Mouse (Mus musculus) monocyte, adult 5-6 weeks (primary cell): ENCODE results near the gene Tpst2. TPM values are rescaled to one million over a fixed set of nuclear protein-coding genes. Genes with fewer than 3 reads are reported as not detected.

Source experiments
- ATAC-seq: fragments of 153-309, 156-312 bp; replicated peaks from 2 replicates; pipeline ENCODE4 v1.8.0; 2017; ENCODE audit warnings: mild to moderate bottlenecking; ENCODE audit not compliant: low TSS enrichment, insufficient number of reproducible peaks, severe bottlenecking, poor library complexity, low FRiP score
- total RNA-seq: library from RNA; stranded (forward); fragments of 200-1000, 200-491, 200-594 nt; gene quantifications from 3 replicates; pipeline ENCODE4 v1.2.3, GENCODE M21; 2017

Tpst2 gene
- total RNA-seq: 60.8 to 104 TPM (median 99.4 TPM) in 3 replicates

DNA sequence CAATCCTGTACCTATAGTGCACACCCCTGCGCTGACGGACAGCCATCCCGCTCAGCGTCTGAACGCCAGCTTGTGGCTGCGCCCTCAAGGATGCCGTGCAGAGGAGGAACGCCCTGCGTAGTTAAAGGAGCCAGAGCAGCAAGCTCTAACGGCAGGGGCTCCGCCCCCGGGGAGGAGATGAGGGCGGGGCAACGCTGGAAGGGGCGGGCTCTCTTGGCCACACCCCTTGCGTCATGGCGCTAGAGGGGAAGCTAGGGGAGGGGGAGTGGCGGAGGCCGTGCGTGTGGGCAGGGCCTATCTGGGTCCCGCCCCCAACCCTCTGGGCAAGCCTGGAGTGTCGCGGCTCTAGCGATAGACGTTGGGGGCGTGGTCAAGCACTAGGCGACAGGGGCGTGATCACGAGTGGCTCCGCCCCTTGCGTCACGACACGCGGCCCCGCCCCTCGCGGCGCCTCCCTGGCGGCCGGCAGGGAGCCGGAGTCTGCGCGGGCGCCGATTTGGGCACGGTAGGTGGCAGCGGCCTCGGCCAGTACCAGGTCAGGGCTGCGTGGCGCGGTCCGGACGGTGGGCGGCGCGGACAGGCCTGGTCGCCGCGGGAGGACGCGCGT, at the start of gene Tpst2:
Gene Tpst2, plus strand, starts transcription at position 425 of the 607 bp plus-strand sequence.
- ATAC-seq: peak; percentile 82

DNA sequence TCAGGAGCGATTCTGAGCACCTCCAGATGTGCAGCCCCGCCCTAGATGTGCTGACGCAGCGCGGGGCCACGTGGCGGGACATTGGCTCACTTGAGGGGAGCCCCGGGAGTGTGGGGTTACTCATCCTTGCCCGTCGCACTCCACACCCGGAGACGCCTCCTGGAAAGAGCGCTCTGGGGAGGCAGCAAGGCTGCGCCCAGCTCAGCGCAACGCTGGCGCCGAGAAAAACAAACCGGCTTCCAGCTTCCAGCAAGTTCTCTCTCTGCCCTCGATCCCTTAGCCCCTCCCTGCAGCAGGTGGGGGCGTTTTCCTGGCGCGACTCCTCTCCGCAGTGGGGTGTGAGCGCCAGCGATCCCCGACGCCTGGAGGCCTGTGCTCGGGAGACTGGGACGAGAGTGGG, 49.1 kb upstream of the Tpst2 start:
- ATAC-seq: no peak

DNA sequence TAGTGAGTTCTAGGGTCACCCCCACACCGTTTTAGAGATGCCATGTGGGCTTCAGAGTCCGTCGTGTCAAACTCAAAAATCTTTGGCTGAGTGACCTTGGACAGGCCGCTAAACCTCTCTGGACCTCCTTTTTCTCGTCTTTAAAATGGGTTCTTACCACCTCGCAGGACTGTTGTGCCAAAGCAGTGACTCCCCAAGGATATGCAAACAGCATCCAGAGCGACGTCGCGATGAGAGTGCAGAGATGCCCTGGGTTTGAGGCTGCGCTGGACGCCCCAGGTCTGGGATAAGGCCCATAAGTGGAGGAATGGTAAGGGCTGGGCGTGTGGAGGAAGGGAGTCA, 48.6 kb upstream of the Tpst2 start:
- ATAC-seq: no peak

DNA sequence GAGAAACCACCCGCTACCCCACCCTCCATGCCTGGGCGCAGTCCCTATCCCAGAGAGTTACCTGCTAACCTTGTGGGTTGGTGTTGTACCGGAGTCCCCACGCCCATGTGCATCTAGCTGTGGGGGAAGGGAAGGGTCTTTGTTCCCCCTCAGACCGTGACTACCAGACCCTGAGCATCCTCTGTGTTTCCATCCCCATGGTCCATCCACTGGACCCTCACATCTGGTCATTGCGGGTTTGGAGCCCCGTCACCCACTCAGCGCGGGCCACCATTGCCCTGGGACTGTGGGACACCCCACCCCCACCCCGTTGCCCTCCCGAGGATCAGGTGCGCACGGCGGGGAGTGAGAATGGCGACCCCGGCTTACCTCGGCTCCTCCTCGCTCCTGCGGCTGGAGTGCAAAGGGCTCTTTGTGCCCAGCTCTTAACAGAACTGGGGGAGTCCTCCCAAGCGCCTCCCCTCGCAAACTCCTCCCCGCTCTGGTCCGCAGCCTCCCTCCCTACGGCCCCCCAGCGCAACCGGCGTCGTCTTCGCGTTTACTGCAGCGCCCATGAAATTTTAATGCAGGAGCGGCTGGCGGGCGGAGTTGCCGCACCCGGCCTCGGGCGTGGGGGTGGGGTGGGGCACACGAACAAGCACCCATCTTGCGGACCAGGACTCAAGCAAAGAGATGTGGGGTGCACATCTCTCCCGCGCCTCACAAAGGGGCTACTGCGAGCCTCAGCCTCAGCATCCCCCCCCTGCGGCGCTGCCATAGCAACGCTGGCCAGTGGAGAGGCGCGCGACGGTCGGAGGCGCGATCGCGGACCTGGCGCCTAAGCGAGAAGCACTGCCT, 48.0 kb upstream of the Tpst2 start:
- ATAC-seq: 0 out of 2 replicates have a peak, but pooled peaks have one; percentile 20

DNA sequence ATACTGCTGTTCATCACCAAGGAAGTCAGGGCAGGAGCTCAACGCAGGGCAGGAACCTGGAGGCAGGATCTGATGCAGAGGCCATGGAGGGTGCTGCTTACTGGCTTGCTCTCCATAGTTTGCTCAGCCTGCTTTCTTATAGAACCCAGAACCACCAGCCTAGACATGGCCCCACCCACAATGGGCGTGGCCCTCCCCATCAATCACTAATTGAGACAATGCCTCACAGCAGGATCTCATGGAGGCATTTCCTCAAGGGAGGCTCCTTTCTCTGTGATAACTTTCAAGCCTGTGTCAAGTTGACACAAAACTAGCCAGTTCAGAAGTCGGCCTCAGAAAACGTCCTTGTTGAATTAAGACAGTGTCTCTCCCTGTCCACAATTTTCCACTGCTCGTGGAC, 40.7 kb upstream of the Tpst2 start:
- no peak for ATAC-seq

DNA sequence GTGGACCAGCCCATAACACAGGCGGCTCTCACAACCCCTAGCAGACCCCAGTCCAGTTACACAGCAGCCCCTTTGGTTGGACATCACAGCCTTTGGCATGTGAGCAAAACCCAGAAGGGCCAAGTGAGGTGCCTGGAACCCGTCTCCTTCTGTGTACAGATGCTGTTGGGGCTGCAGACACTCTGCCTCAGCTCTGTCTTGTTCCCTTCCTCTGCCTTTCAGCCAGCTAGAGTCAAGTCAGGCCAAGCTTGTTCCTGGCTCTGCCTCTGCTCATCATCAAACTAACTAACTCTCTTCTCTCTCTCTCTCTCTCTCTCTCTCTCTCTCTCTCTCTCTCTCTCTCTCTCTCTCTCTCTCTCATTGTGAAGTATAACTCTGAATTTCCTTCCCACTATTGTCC, 39.9 kb upstream of the Tpst2 start:
- no peak for ATAC-seq

DNA sequence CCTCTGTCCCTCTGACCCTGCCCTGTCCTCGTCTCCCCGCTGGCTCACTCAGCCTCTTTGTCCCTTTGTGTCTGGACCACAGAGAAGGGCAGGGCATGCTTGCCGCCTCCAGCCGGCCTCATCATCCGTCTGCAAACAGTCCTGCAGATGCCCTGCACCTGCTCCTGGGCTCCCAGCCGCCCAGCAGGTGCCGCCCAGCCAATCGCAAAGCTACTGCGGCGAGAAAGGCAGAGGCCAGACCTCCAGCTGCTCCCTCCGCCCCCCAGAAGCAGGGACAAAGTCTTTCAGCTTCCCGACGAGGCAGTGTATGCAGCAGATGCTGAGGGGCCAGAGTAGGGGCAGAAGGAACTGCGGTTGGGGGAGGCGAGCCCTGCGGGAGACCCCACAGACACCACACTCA, 39.1 kb upstream of the Tpst2 start:
- ATAC-seq: no peak

DNA sequence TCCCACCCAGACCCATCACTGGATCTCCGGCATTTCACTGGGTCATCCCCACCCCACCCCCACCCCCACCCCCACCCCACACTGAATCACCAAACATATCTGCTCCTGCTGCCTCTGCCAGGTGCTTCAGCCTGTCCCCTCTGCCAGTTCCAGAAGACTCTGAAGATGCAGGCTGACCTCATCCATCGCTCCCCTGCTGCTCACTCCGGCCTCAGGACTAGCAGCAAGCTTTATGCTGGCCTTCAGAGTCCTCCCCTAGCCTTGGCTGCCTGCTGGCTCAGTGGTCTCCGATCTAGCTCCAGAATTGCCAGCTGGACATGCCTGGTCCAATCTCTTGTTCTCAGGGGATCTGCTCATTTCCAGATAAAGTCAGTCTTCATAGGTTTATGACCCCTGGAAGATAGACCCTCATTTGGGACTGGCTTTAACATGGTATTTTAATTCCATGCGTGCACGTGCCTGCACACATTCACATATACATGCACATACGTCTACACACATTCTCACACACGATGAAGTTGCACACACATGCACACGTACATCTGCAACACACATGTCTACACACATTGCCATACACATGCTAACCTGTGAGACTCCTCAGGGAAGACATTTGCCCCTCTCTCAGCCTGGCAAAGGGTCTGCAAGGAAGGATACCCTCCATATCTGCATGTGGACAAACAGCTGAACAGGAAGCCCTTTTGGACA, 38.5 kb upstream of the Tpst2 start:
- ATAC-seq: no peak

DNA sequence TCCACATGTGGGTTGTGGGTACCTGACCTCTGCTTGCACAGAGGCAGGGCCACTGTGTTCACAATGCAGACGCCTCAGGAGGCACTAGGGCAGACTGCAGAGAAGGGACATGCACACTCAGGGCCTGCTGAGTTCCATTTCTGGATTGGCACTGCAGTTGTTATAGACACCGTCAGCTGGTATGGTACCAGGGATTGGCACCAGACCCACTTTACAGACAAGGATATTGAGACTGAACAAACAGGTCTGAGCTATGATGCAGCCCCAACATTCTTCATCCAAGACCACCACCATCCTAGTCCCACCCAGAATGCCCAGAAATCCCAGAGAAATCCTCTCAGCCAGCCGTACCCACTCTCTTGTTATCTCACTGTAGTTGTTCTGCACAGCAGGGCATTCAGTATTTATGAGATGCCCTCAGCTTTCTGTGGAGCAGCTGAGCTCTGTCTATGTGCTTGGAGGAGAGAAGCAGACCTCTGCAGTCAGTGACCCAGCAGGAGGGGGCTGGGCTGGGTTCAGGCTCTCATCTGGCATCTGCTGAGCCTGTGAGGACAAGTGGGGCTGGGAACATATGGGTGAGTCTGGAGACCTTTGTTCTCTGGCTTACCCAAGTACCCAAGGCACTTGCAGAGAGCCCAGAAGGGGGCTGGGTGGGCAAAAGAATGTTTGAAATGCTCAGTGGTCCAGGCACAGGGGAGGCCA, 37.6 kb upstream of the Tpst2 start:
- no peak for ATAC-seq

DNA sequence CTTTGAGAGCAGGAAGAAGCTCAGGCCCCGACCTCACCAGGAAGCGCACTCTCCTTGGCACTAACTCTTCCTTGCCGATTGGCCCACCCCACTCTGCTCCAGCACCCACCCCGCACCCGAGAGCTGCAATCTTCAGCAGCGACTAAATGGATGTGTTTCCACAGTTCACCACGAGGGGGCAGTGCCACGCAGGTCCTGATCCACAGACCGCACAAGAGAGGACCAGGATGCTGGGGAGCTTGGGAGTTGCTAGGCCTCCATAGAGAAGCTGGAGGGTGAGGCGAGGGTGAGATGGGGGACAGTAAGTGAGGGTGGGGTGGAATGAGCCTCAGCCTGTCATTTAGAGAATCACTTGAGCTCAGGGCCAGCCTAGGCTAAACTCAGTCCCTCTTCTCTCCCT, 35.7 kb upstream of the Tpst2 start:
- ATAC-seq: peak; percentile 85

DNA sequence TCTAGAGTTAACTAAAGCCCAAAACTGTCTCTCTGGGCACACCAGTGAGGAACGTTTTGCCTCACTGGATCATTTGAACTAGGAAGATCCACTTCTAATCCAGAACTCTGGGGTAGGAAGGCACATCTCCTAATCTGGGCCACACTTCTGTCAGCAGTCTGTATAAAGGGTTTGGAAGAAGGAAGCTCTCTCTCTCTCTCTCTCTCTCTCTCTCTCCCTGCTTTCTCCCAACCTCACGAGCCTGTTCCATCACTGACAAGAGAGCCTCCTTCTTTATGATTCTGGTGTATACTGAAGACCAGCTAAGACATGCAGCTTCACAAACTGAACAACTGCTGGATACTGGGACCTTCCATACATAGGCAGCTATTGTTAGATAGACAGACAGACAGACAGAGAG, 34.6 kb upstream of the Tpst2 start:
- no peak for ATAC-seq

DNA sequence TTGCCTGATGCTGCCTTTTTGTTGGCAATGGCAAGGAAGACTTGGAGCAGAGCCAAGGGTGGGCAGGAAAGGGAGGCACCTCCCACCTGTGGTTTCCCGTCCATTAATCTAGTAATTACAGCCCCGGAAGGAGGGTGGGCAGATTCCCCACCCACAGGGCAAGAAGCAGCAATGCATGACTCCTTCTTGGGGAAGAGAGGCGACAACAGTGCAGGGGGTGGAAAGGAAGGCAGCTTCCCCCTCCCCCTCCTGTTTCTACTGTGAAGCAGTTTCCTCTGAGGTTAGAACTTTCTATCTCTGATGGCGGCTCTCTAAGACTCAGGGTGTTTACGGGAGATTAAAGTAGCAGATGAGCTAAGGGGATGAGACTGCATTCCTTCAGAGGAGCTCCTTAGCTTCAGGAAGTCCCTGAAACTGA, 34.1 kb upstream of the Tpst2 start:
- no peak for ATAC-seq

DNA sequence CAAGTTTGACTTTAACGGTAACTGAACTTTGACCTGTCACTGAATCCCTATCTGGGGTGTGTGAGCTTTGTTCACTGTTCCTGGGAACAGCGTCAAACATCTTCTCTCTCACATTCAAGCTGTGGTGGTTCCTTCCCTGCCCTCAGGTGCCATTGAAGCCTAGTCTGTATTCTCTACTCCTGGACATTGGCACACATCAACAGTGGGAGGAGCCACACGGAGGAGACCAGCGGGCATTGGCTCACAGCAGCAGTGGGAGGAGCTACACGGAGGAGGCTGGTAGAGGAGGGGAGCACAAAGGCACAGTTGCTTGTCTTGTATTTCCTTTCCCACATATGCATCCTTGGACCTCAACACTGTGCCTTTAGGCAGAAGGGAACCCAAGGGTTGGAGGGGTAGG, 33.5 kb upstream of the Tpst2 start:
- no peak for ATAC-seq

DNA sequence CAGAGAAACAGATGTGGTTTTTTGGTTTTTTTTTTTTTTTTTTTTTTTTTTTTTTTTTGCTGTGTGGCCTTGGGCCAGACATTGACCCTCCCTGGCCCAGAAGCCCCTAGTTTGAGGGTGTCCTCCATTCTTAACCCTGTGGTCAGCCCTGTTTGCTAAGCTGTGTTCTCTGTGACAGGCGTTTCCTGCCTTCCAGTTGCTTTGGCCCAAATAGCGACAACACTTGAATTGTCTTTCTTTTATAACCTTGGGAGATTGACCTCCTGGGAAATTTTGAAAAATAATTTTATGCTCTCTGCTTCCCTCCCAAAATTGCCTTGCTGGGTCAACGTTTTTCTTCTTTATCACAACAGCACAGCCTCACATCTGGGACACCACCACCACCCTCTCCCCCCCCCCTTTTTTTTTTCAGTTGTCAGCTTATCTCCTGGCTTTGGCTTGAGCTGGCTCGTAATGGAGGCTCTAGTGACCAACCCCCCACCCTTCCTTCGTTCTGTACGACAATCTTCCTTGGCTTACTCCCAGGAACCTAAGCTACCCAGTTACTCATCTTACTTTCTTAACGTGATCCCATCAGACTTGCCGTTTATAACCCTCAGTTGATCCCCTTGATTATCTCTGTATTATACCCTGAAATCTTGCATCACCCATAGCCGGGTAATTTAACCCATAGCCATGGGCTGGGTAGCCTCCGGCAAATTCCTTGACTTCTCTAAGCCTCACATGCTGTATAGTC, 32.8 kb upstream of the Tpst2 start:
- ATAC-seq: no peak

DNA sequence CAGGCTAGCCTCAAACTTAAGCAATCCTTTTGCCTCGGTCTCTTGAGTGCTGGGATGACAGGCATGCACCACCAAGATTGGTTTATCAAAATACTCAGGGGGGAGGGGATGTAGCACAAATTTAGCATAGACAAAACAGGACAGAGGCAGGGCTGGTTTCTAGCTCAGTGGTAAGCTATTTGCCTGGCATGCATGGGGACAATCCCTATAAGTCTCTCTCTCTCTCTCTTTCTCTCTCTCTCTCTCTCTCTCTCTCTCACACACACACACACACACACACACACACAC, 32.3 kb upstream of the Tpst2 start:
- no peak for ATAC-seq

DNA sequence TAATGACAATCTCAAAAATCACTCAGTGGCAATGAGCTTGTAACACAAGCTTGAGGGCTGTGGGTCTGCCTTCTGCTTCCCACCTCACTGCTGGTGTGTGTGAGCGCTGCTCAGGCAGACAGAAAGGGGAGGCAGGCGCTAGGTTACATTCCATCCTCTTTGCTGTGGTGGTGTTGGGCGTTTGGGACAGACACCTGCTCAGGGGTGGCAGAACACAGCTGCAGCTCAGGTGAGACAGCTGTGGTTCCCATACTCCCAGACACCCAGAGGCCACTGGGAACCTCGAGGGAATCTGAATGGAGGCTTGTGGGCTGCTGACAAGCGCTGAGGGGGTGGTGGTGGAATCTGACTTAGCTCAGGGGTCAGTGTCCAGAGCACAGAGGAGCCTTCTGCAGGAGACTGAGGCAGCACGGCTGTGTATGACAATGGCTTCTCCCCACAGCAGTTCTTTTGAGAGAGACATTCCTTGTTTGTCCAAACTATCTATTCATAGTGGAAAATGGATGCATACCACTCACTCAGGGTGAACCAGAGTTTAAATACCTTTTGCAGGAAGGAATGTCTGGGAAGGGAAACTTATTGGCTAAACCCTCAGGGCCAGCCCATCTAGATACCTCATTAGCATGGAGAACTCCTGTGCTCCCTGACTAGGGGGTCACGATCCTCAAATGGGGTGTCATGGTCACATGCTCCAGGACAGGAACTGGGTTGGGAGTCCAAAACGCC, 31.4 kb upstream of the Tpst2 start:
- no peak for ATAC-seq

DNA sequence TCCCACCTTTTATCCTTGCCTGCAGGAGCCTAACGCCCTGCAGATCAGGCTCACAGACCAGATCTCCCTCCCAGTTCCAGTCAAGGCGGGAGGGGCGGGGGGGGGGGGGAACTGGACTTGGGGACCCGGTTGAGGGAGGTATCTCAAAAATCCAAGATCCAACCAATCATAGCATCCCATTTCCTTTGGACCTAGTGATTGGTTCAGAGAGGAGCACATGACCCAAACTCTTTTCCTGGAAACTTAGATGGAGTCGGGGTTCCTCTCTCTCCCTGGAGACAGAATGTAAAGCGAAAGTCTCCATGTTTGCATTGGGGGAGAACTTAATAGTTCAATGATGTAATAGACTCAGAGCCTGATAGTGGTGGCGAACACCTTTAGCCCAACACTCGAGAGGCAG, 29.1 kb upstream of the Tpst2 start:
- ATAC-seq: no peak

DNA sequence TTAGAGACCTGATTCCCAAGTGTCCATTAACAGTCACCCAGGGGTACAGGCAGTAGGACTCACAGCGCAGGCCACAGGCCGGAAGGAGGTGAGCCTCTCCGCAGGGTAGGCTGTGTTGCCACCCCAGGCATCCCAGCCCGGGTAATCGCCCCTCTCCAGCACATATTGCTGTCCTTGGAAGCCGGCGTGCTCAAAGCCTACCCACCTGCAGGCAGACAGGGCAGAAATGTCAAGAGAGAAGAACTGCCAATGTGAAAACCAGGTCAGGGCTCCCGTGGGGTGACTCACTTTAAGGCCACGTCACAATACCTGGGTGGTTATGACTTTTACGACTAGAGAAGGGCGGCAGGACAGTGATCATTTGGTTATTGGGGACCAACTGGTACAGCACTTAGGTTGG, 27.4 kb upstream of the Tpst2 start:
- ATAC-seq: no peak
